Mouse (Mus musculus): ENCODE data around the gene Ano2. TPM values are rescaled to one million over a fixed set of nuclear protein-coding genes. Genes with fewer than 3 reads are reported as not detected.

The Ano2 gene
- not detected for total RNA-seq (2023)

DNA sequence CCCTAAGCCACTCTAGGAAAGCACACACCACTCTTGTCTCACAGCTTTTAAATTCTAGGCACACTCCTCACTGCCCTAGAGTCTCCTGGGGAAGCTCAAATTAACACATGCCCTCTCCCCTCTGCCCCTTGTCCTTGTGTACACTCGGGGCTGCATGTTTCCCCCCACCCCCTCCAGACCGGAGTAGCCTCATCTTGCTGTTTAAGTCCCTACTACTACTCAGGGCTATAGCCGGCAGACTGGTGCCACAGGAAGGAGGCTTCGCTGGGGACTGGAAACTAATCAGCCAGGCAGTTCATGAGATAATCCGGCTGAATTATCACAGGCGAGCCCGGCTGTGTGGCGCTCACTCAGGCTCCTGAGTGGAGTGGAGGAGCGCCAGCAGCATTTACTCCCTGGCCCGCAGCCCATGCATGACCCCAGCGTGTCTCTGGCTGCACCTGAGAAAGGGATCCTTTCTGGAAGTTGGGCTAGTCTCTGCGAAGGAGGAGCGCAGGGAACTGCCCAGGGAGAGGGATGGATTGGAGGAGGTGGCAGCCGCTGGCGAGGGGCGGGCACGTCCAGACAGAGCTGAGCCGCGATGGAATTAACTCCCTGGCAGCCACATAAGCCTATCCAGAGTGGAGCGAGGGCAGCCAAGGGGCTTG lies at the start of gene Ano2:
TSS of gene Ano2 (plus strand) at position 363 of the 647 bp plus-strand sequence.

Other genes with a start within 250 kb of the Ano2 start
- 13.6 TPM for gene Cd9, start 195.6 kb upstream of the Ano2 start, total RNA-seq (2023)
- gene Vwf, start 143.6 kb upstream of the Ano2 start, total RNA-seq (2023): 0.89 TPM

All from CD8-positive naive resting alpha-beta T cell, adult 57 days (primary cell).